Mouse (Mus musculus) stomach, postnatal 0 days (tissue): ENCODE data around the gene Rsu1.

Experiments used
- CTCF ChIP-seq: IDR thresholded peaks from 2 replicates; pipeline ENCODE4 v1.5.1; 2016; ENCODE audit warnings: antibody characterized with exemption, low read depth, mild to moderate bottlenecking, moderate library complexity
- EP300 ChIP-seq: optimal IDR thresholded peaks from 2 replicates; pipeline ENCODE3; 2016; ENCODE audit warnings: antibody characterized with exemption

DNA sequence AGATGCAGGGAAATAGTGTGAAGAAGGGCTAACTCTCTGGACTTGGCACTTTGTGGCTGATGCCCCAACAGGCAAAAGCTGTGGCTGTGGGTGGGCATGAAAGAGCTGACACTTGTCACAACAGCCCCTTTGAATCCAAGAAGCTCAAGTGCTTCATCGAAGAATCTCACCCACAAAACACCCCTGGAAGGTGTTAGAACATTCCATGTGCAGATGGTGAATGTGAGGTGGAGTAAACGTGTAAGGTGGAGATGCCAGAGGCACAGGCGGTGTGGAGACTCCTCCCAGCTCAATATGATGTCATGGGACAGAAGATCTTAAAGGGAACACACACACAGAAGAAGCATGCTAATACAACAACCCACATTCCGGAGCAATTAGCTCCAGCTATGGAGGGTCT, 182.9 kb downstream of the Rsu1 start:
- TF ChIP-seq EP300: no peak
- TF ChIP-seq CTCF: no peak
